Mouse (Mus musculus): ENCODE measurements around the gene Pex1.
"Not testable (repeated sequence)": the region's sequence is repeated elsewhere in the genome, so short reads cannot be mapped to it uniquely, and the experiment has no call there.

The Pex1 gene

GRCm38 (mm10) chr5:3595693-3596398 is at the start of gene Pex1:
Gene Pex1 (plus strand): TSS chr5:3596066.
- peak; percentile 96 to 98 for DNase-seq

DNA sequence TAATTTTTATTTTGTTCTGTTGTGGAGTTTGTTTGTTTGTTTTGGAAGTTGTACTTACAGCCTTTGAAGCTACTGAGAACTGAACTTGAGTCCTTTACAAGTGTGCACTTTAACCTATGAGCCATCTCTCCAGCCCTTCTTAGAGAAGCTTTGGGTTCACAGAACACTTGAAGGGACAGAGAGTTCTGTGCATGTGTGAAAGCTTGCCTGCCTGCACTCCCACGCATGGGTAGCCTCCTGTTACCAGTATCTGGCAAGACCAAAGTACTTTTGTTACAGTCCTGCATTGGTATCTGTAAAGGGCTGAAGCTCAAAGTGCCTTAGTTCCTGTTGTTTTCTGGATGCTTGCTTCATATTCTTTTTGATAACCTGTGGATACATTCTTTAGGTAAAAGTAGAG is 49.6 kb upstream of the Pex1 start:
- DNase-seq, result peak; percentile 68 to 87

DNA sequence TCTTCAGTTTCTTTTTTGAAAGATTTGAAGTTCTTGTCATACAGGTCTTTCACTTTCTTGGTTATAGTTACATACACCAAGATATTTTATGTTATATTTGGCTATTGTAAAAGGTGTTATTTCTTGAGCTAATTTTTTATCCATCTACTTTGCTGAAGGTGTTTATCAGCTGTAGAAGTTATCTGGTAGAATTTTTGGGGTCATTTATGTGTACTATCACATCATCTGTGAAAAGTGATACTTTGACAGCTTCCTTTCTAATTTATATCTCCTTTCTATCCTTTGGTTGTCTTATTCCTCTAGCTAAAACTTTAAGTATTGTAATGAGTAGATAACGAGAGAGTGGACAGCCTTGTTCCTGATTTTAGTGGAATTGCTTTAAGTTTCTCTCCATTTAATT is 44.4 kb upstream of the Pex1 start:
- DNase-seq, result no peak

DNA sequence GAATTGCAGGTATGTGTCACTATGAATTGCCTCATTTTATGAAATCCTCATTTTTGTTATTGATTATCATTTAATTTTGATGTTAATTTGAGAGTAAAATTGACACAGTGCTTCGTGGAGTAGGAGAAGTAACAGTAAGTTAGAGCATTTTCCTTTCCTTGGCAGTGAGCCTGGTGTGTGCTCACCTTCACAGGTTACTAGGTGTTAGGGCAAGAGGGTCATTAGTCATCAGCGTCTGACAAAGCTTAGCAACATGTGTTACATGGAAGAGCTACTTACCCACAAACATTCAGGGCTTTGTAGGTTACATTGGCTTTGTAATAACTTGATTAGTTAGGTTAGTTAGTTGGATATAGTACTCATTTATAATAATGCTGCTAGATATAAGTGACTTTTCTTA is 41.7 kb upstream of the Pex1 start:
- peak; percentile 19 to 22 for DNase-seq

DNA sequence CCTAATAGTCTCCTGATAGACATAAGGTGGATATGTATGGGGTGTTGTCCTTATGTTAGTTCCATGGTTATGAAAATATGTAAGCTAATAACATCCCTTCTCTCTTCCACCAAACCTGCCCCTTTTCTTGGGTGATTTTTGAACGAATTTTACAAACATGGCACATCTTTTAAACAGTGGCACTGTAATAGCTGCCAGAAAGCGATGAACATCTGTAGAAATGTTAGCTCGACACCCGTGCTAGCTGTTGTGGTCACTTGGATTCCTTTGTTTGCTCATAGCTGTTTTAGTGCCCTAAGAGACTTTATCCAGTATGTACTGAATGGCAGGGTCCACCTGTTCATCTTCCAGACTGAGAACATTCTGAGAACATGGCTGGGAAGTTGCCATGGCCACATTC is 24.6 kb upstream of the Pex1 start, which contains the start of gene 1700109H08Rik:
Gene 1700109H08Rik, plus strand, starts transcription at position 301 of the 400 bp plus-strand sequence.
- no peak for DNase-seq

- no peak for DNase-seq
These were observed 21.0 kb upstream of the Pex1 start for GRCm38 (mm10) chr5:3574825-3575224.

DNA sequence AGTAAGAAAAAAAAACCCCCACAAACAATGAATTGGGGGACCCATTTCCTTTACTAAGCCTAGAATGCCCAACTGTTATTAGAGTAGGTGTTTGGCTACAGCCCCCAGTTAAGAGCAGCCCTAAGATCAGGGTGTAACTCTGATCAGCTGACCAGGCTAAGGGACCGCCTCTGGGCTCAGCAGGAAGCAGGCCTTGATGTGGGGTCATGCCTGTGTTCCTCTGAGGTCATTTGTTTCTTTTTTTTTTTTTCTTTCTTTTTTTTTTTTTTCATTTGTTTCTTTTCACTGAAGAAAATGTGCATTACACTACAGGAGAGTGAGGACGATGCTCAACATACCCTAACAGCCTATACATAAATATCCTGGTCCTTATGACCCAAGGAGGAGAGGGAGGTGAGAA is 17.9 kb upstream of the Pex1 start:
- DNase-seq, result no peak

- no peak for DNase-seq
These were observed 16.8 kb upstream of the Pex1 start for GRCm38 (mm10) chr5:3579066-3579465.

- DNase-seq, result peak; percentile 87 to 90
These were observed 517 bp downstream of the Pex1 start, which contains the start of gene Rbm48 for GRCm38 (mm10) chr5:3596399-3596766. Gene Rbm48 (minus strand): TSS chr5:3596585.

DNA sequence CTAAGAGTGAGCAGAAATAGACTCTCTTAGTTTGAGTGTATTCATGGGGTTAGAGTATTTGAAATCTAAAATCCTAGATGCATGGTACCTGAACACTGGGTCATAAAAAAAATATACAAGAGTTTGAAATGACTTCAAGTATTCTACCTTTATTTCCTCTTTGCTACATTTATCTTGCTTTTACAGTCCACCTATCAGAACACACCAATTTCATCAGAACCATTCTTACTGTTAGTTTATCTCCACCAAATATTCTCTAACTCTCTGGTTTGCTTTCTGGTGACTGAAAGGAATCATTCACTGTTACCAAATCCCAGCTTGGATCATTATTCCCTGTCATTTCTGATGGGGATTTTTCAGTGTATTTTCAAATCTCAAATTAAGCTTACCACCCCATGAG is 1.3 kb downstream of the Pex1 start:
- DNase-seq, result no peak

GRCm38 (mm10) chr5:3598766-3599165 is 2.9 kb downstream of the Pex1 start:
- no peak for DNase-seq

- peak in 1 of 2 experiments; percentile 42 for DNase-seq
These were observed 4.4 kb downstream of the Pex1 start for GRCm38 (mm10) chr5:3600298-3600697.

GRCm38 (mm10) chr5:3600790-3601189 is 4.9 kb downstream of the Pex1 start:
- DNase-seq, result no peak

DNA sequence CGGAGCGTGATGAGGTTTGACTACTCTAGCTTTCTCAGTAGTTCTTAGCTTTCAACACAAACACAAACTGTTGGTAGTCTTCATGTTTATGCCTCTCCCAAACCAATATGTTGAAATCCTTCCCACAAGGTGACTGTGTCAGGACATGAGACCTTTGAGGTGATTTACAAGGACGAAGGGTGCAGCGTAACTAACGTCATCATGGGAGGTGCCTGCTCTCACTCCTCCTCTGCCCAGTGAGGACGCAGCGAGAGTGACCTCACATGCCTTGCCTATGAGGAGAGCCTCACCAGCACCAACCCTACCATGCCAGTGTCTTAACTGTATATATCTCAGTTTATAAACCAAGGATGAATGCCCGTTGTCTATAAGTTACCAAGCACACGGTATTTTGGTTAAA is 11.2 kb downstream of the Pex1 start:
- DNase-seq, result no peak

- no peak for DNase-seq
These were observed 13.4 kb downstream of the Pex1 start for GRCm38 (mm10) chr5:3609241-3609640.

DNA sequence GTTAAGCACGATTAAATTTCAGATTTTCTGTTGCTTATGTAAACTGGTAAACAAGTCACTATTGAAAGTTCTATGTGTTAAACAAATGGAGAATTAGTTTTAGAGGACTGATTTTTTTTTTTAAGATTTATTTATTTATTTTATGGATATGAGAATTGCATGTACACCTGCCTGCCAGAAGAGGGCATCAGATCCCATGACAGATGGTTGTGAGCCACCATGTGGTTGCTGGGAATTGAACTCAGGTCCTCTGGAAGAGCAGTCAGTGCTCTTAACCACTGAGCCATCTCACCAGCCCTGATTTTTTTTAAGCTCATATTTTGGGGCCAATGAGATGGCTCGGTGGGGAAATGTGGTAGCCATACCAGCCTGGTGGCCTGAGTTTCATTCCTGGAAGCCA is 16.0 kb downstream of the Pex1 start:
- DNase-seq, result not testable (repeated sequence)

GRCm38 (mm10) chr5:3620486-3620885 is 24.6 kb downstream of the Pex1 start:
- no peak for DNase-seq

GRCm38 (mm10) chr5:3630055-3630454 is 34.2 kb downstream of the Pex1 start:
- no peak for DNase-seq

DNA sequence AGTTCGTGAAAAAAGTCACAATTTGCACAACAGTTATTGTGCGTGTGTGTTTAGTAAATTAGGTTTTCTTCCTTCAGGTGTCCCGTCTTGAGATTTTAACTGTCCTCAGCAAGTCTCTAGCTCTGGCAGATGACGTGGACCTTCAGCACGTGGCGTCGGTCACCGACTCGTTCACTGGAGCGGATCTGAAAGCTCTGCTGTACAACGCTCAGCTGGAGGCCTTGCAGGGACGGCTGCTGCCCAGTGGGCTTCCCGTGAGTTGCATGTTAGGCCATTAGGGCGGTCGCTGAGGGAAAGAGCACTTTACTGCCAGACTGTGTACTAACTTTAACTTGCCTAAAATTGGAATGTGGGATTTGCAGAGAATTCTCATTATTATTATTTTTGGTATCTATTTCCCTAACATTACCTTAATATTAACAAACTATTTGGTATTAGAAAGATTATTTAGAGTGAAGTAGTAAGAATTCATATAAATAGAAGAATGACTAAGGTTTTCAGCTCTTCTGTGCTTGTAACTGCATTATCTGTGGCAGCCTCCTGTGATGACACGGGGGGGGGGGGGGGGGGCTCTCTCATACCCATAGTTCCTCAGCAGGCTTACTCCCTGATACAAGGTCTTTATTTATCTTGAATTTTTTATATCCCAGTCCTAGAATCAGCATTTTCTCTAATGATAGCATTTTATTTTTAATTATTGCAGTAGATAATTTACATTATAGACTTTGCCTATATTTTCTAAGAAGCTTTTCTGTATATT is 35.8 kb downstream of the Pex1 start:
- peak; percentile 28 to 59 for DNase-seq

- no peak for DNase-seq
These were observed 36.4 kb downstream of the Pex1 start for GRCm38 (mm10) chr5:3632285-3632684.

- no peak for DNase-seq
These were observed 37.4 kb downstream of the Pex1 start for GRCm38 (mm10) chr5:3633315-3633714.

- peak in 1 of 2 experiments; percentile 34 for DNase-seq
These were observed 38.1 kb downstream of the Pex1 start for GRCm38 (mm10) chr5:3633951-3634350.

DNA sequence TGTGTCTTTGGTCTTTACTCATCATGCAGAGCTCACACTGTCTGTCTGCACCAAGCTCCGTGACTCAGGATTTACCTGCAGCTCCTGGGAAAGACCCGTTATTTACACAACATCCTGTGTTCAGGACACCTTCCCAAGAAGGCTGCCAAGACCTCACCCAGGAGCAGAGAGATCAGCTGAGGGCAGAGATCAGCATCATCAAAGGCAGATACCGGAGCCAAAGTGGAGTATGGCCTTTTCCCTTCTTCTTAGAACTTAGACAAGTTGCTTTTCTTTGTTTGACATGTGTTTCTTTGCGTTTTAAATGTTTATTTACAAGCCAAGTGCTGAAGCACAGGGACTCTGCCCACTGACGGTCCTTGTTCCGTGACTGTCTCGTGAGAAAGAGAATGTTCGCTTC is 39.4 kb downstream of the Pex1 start:
- no peak for DNase-seq

- DNase-seq, result no peak
These were observed 48.8 kb downstream of the Pex1 start for GRCm38 (mm10) chr5:3644621-3645020.
